In genomic region chr6:101382891-101383290, GRCm38 (mm10) we compare ENCODE assay signal across 17 mouse cellular contexts. TPM values are rescaled to one million over a fixed set of nuclear protein-coding genes. Genes with fewer than 3 reads are reported as not detected.
"Had no signal": no experiment of that assay in that cellular context is flagged by ENCODE, and none has a peak within 500 bp of the region (broad histone marks: within the 10 kb centered on the region; RNA-seq: fewer than 3 reads in every experiment).

No protein-coding gene starts in this region.

- H3K36me3 ChIP-seq: lung, embryonic 15.5 days; midbrain, embryonic 13.5 days; midbrain, embryonic 15.5 days; neural tube, embryonic 12.5 days; stomach, embryonic 15.5 days had no signal

- H3K27me3 ChIP-seq: lung, embryonic 15.5 days; neural tube, embryonic 12.5 days; stomach, embryonic 15.5 days had no signal

- DNase-seq: lung, adult 2 months; lung, postnatal 14 days; lung, postnatal 36 days; right cerebral cortex, postnatal 14 days; thymus, adult 2 months; thymus, postnatal 25 days; thymus, postnatal 4 days had no signal

- H3K4me3 ChIP-seq: lung, embryonic 15.5 days; megakaryocyte, embryonic 14.5 days; midbrain, embryonic 13.5 days; midbrain, embryonic 15.5 days; neural tube, embryonic 12.5 days; stomach, embryonic 15.5 days had no signal

- H3K27ac ChIP-seq: lung, embryonic 15.5 days; macrophage; midbrain, embryonic 13.5 days; midbrain, embryonic 15.5 days; neural tube, embryonic 12.5 days; stomach, embryonic 15.5 days; stomach, postnatal 0 days had no signal

- H3K9me3 ChIP-seq: lung, embryonic 15.5 days; midbrain, embryonic 13.5 days; midbrain, embryonic 15.5 days; neural tube, embryonic 12.5 days; stomach, embryonic 15.5 days had no signal

RNA-seq across cellular contexts. Expression of gene Pdzrn3, which starts 5.2 kb away (rescaled TPM):
- total RNA-seq: monocyte, adult 5-6 weeks; neutrophil, adult 5-6 weeks had no signal
- polyA plus RNA-seq: macrophage had no signal
